Mouse (Mus musculus) cerebellum, adult 2 months (tissue): ENCODE data around the gene Tpst2. TPM values are rescaled to one million over a fixed set of nuclear protein-coding genes. Genes with fewer than 3 reads are reported as not detected.

Source experiments
- DNase-seq, 2 experiments: peaks; one replicate each; pipeline ENCODE4 v3.0.0; 2021
- H3K27ac ChIP-seq: fragments of 200-500 bp; 2 replicates; pipeline ENCODE4 v1.5.1; 2012; ENCODE audit warnings: low read length, control low read depth, inconsistent platforms; ENCODE audit not compliant: insufficient read depth
- H3K27me3 ChIP-seq: fragments of 200-500 bp; 2 replicates; pipeline ENCODE4 v1.6.1; 2012; ENCODE audit warnings: inconsistent platforms, mild to moderate bottlenecking, low read length, moderate library complexity; ENCODE audit not compliant: control insufficient read depth, insufficient read depth
- H3K4me1 ChIP-seq: fragments of 200-500 bp; 2 replicates; pipeline ENCODE4 v1.6.1; 2011; ENCODE audit warnings: low read length; ENCODE audit not compliant: control insufficient read depth, insufficient read depth
- H3K4me3 ChIP-seq: fragments of 200-500 bp; replicated peaks from 2 replicates; pipeline ENCODE3; 2011; ENCODE audit warnings: mild to moderate bottlenecking, low read depth, low read length, control low read depth; ENCODE audit not compliant: insufficient read depth
- CTCF ChIP-seq: fragments of 200-500 bp; IDR thresholded peaks from 2 replicates; pipeline ENCODE4 v1.5.1; 2011; ENCODE audit warnings: low read depth, mild to moderate bottlenecking, control low read depth, low read length, moderate library complexity, borderline replicate concordance; ENCODE audit not compliant: insufficient read depth
- POLR2A ChIP-seq: fragments of 200-500 bp; IDR thresholded peaks from 2 replicates; pipeline ENCODE4 v1.6.1; 2011; ENCODE audit warnings: low read length, control low read depth, borderline replicate concordance; ENCODE audit not compliant: insufficient read depth
- whole genome bisulfite sequencing: fragments of 180-500 bp; shearing (Covaris S2); methylation state at CpG from one replicate; pipeline ENCODE4 v1.1.7; 2018; 5-methylcytosine and 5-hydroxymethylcytosine counted together
- polyA plus RNA-seq: library from polyadenylated mRNA; depleted of rRNA; stranded (reverse); fragments of >200 nt; gene quantifications from 2 replicates; pipeline ENCODE4 v1.2.3, GENCODE M21; 2012

Gene Tpst2
- polyA plus RNA-seq, 1 experiment: 30.3 TPM

DNA sequence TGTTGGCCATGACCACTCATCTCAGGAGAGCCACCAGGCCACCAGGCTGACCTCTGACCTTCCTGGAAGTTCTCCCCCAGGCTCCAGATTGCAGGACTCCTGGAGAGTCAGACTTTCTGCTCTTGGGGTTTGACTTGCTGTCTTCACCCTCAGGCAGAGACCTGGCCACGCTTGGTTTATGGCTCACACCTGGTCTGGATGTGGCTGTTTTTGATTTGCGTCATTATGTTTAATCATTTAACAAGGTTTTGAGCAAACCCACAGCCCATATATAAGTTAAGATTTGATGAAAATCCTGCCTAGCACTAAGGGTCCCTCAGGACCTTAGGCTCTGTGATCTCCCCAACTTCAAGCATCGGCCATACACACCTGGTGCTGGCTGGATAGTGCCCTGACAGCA is 18.6 kb upstream of the Tpst2 start:
- no peak for DNase-seq
- Histone ChIP-seq H3K4me1 (peaks cover 29% of the 10 kb centered on the region), H3K4me3 (no peak overlapping the region), H3K27ac (no peak overlapping the region), H3K27me3 (no peaks in the 10 kb centered on the region)
- TF ChIP-seq CTCF (no peak), POLR2A (no peak)
- 97% methylated on average over 3 of the region's 3 CpGs for WGBS

DNA sequence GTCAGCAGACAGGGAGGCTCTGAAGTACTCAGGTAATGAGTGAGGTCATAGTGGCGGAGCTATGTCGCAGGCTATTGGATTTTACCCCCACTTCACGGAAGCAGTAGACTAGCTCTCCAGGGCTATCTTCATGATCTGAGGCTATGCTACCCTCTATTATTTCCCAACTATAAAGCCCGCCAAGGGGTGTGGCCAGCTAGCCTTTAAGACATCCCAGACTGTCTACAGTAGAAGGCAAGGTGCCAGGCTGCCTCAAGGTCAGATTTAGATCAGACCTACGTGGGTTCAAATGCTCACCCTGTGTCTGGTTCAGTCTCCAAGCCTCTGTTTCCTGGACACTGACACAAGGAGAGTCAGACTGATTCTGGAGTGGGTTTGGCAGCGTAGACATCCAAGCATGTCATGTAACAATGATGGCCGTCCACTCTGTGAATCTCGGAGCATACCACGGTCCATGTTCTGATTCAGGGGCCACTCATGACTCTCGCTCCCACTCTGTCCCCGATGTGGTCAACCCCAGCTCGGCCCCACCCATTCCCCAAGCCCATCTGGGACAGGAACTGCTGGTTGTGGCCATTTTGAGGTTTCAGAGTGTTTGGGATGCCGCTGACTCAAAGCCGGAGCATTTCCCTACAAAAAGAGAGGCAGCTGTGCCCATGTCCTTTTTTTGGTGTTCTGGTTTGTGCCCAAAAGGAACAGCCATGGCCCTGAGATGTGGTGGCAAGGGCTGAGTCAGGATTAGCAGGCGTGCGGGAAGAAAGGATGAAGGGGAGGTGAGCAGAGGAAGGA is 16.4 kb upstream of the Tpst2 start:
- Histone ChIP-seq H3K4me1 (peaks cover 18% of the 10 kb centered on the region), H3K27me3 (no peaks in the 10 kb centered on the region), H3K27ac (no peak overlapping the region), H3K4me3 (no peak overlapping the region)
- 87% methylated on average over 16 of the region's 16 CpGs for WGBS
- TF ChIP-seq CTCF (no peak), POLR2A (no peak)
- DNase-seq: no peak

DNA sequence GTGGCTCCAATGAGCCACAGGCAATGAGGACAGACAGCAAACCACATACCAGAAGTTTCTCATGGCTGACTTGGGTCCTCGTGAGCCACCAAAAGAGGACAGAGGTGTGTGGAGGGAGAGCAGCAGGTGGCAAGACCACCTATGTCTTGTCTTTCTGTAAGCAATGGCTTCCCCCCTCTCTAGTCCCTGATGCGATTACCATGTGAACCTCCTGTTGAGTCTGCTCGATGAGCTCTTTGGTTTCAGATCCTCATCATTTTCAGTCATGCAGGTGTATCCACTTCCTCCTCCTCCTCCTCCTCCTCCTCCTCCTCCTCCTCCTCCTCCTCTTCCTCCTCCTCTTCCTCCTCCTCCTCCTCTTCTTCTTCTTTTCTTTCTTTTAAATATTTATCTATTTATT is 15.7 kb upstream of the Tpst2 start:
- Histone ChIP-seq H3K27me3 (no peaks in the 10 kb centered on the region), H3K4me3 (no peak overlapping the region), H3K27ac (no peak overlapping the region), H3K4me1 (peaks cover 11% of the 10 kb centered on the region)
- TF ChIP-seq CTCF (no peak), POLR2A (no peak)
- DNase-seq: no peak
- 72% methylated on average over 3 of the region's 3 CpGs for WGBS

DNA sequence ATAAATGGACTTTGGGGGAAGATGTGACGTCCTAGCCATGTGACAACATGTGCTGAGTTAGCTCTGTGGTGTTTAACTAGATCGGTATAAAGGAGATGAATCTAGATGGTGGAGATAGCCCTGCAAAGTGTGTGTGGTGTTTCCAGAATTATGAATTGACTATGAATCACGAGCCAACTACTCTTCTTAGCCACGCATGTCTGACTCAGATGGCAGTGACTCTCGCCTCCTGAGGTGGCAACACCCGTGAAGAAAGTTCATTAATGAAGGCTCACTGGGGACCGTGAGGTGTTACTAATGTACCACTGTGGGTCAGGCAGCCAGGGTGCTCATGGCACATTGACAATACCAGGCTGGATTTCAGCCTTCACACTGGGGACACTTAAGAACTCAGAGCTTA is 12.4 kb upstream of the Tpst2 start:
- no peak overlapping the region for H3K4me3 ChIP-seq
- DNase-seq: no peak
- no peaks in the 10 kb centered on the region for H3K4me1 ChIP-seq
- TF ChIP-seq POLR2A: no peak
- TF ChIP-seq CTCF: no peak
- H3K27ac ChIP-seq: no peak overlapping the region
- H3K27me3 ChIP-seq: no peaks in the 10 kb centered on the region
- 61% methylated on average over 7 of the region's 7 CpGs for WGBS

DNA sequence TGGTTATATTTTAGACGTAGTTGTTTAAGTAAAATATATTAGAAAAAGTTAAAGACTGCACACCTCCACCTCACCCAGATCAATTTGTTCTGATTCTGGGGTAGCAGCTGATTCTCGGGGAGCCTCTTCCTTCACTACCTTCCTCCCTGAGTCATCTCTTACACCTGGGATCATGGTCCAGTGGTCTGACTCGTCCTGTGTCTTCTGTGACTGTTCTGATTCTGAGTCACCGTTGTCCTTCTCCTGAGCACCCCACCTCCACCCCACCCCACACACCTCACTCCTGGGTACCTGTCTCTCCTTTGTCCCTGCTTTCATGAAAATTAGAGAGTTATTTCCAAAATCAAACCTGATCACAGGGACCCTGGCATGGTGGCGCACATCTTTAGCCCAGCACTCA is 11.4 kb upstream of the Tpst2 start:
- TF ChIP-seq CTCF (no peak), POLR2A (no peak)
- H3K4me3 ChIP-seq: no peak overlapping the region
- H3K27ac ChIP-seq: no peak overlapping the region
- no peak for DNase-seq
- no peaks in the 10 kb centered on the region for H3K27me3 ChIP-seq
- 85% methylated on average over 5 of the region's 5 CpGs for WGBS
- H3K4me1 ChIP-seq: no peaks in the 10 kb centered on the region

DNA sequence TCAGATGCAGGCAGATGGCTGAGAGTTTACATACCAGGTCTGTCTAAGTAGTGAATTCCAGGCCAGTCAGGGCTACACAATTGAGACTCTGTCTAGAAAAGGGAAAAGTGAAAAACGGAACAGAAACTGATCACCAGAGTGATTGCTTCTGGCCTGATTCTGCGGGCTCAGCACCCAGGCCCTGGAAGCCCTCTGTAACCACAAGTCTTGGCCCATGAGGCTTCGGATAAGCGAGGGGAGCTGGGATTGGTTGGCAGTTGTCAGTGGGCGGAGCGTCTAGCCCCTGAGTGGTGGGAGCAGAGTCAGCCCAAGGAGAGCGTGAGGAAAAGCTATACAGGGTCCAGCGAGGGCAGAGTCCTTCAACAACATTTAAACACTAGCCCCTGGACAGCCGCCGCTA is 11.0 kb upstream of the Tpst2 start:
- no peak for DNase-seq
- TF ChIP-seq POLR2A (no peak), CTCF (no peak)
- whole genome bisulfite sequencing: 38% methylated on average over 10 of the region's 10 CpGs
- H3K27me3 ChIP-seq: no peaks in the 10 kb centered on the region
- no peaks in the 10 kb centered on the region for H3K4me1 ChIP-seq
- no peak overlapping the region for H3K27ac ChIP-seq
- H3K4me3 ChIP-seq: no peak overlapping the region

DNA sequence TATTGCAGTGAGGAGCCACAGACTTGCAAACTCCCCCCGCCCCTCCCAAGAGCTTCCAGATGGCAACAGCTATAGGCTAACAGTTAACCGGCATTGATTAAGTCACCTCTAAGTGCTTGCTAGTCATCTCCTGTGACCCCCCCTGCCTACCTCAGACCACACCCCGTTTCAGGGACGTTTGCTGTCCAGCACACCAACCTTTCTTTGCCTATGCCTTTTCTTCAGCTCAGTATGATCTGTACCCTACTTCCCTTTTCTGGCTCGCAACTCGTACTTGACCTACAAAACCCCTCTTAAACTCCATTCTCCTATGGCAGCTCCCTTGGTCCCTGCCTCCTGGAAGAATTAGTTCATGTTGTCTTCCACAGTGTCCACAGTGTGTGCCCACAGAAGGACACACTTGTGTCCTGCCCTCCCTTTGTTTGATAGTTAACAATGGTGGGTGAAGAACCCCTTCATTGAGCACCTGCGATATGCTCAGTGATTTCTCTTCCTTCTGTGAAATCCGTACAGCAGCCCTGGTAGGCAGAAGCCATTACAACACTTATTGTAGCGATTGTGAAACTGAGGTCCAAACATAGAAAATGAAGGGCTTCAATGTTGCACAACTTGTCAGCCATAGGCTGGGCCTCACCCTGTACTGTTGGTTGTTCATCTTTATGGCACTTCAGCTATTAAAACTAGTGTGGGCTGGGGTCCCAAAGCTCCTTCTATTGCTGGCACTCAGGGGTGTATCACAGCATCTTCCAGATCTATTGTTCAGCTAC is 10.3 kb upstream of the Tpst2 start:
- no peak overlapping the region for H3K27ac ChIP-seq
- 72% methylated on average over 9 of the region's 9 CpGs for WGBS
- no peaks in the 10 kb centered on the region for H3K27me3 ChIP-seq

More for the DNA sequence above, 10.3 kb upstream of the Tpst2 start:
- Histone ChIP-seq H3K4me1 (peaks cover 6% of the 10 kb centered on the region), H3K4me3 (no peak overlapping the region)
- no peak for TF ChIP-seq POLR2A
- TF ChIP-seq CTCF: no peak
- no peak for DNase-seq
